Mouse (Mus musculus): Measurements from ENCODE around the gene Ccdc183.

DNA sequence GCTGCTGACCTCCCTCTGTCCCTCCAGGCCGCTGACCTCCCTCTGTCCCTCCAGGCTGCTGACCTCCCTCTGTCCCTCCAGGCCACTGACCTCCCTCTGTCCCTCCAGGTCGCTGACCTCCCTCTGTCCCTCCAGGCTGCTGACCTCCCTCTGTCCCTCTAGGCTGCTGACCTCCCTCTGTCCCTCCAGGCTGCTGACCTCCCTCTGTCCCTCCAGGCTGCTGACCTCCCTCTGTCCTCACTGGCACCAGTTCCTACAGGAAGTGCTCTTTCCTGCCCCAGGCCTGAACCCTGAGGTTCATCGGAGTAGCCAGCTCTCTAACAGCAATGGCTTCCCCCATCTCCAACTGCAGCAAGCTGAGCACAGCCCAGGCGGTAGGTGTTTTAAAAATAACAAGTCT lies 11.3 kb upstream of the Ccdc183 start:
- TF ChIP-seq CTCF (IDR thresholded peaks at IDR 0.05; ENCODE audit: low read depth) (no peak), EP300 (IDR thresholded peaks at IDR 0.05; ENCODE audit: low read depth) (no peak)
